Mouse (Mus musculus): ENCODE measurements around the gene Nob1. TPM values are rescaled to one million over a fixed set of nuclear protein-coding genes. Genes with fewer than 3 reads are reported as not detected.

Nob1 gene
- polyA plus RNA-seq, 1 experiment from 2014 or later = 72.7 TPM

GRCm38 (mm10) chr8:107424176-107424575 is 675 bp downstream of the Nob1 start:
- peak overlapping the region; percentile 91 for H3K4me3 ChIP-seq (replicated peaks; ENCODE audit: low read length)
- no peaks in the 10 kb centered on the region for H3K36me3 ChIP-seq (ENCODE audit: control insufficient read depth, insufficient read depth, low read length)
- peaks cover 16% of the 10 kb centered on the region for H3K4me1 ChIP-seq (ENCODE audit: control insufficient read depth, insufficient read depth, low read length)
- H3K4me2 ChIP-seq (ENCODE audit: low read depth, low read length) = peak overlapping the region; percentile 84
- no peak for ATAC-seq (ENCODE audit: insufficient read depth, low FRiP score)
- WGBS = 21% methylated on average over 9 of the region's 9 CpGs
- no peaks in the 10 kb centered on the region for H3K9me3 ChIP-seq (replicated peaks; ENCODE audit: control insufficient read depth, low read length)
- peak overlapping the region; percentile 91 for H3K9ac ChIP-seq (ENCODE audit: low read length)
- peak overlapping the region; percentile 79 for H3K27ac ChIP-seq (ENCODE audit: low read length)
- H3K27me3 ChIP-seq (ENCODE audit: control insufficient read depth, insufficient read depth, low read length) = no peaks in the 10 kb centered on the region

- Histone ChIP-seq H3K9me3 (replicated peaks; ENCODE audit: control insufficient read depth, low read length) (no peaks in the 10 kb centered on the region), H3K27ac (ENCODE audit: low read length) (no peak overlapping the region), H3K27me3 (ENCODE audit: control insufficient read depth, insufficient read depth, low read length) (no peaks in the 10 kb centered on the region), H3K4me1 (ENCODE audit: control insufficient read depth, insufficient read depth, low read length) (no peaks in the 10 kb centered on the region), H3K9ac (ENCODE audit: low read length) (no peak overlapping the region), H3K36me3 (ENCODE audit: control insufficient read depth, insufficient read depth, low read length) (peaks cover 32% of the 10 kb centered on the region), H3K4me3 (replicated peaks; ENCODE audit: low read length) (no peak overlapping the region), H3K4me2 (ENCODE audit: low read depth, low read length) (no peak overlapping the region)
- no peak for ATAC-seq (ENCODE audit: insufficient read depth, low FRiP score)
- WGBS = 93% methylated on average over 12 of the region's 12 CpGs
Measured at GRCm38 (mm10) chr8:107417001-107417400, 7.8 kb downstream of the Nob1 start.

GRCm38 (mm10) chr8:107413881-107414280 is 11.0 kb downstream of the Nob1 start:
- Histone ChIP-seq H3K4me1 (ENCODE audit: control insufficient read depth, insufficient read depth, low read length) (no peaks in the 10 kb centered on the region), H3K4me3 (replicated peaks; ENCODE audit: low read length) (no peak overlapping the region), H3K9ac (ENCODE audit: low read length) (no peak overlapping the region), H3K4me2 (ENCODE audit: low read depth, low read length) (no peak overlapping the region), H3K27ac (ENCODE audit: low read length) (peak overlapping the region; percentile 40), H3K27me3 (ENCODE audit: control insufficient read depth, insufficient read depth, low read length) (no peaks in the 10 kb centered on the region), H3K36me3 (ENCODE audit: control insufficient read depth, insufficient read depth, low read length) (peaks cover 47% of the 10 kb centered on the region), H3K9me3 (replicated peaks; ENCODE audit: control insufficient read depth, low read length) (no peaks in the 10 kb centered on the region)
- ATAC-seq (ENCODE audit: insufficient read depth, low FRiP score) = peak; percentile 65; the same call in 1 of the 2 replicates
- 82% methylated on average over 10 of the region's 10 CpGs for WGBS

- peaks cover 39% of the 10 kb centered on the region for H3K36me3 ChIP-seq (ENCODE audit: control insufficient read depth, insufficient read depth, low read length)
- ATAC-seq (ENCODE audit: insufficient read depth, low FRiP score) = no peak
- 85% methylated on average over 8 of the region's 8 CpGs for WGBS
Measured at GRCm38 (mm10) chr8:107412552-107412951, 12.3 kb downstream of the Nob1 start.

GRCm38 (mm10) chr8:107411391-107411790 is 13.5 kb downstream of the Nob1 start:
- no peaks in the 10 kb centered on the region for H3K27me3 ChIP-seq (ENCODE audit: control insufficient read depth, insufficient read depth, low read length)
- ATAC-seq (ENCODE audit: insufficient read depth, low FRiP score) = no peak

More at GRCm38 (mm10) chr8:107412552-107412951, 12.3 kb downstream of the Nob1 start:
- Histone ChIP-seq H3K4me1 (ENCODE audit: control insufficient read depth, insufficient read depth, low read length) (no peaks in the 10 kb centered on the region), H3K9ac (ENCODE audit: low read length) (no peak overlapping the region), H3K27me3 (ENCODE audit: control insufficient read depth, insufficient read depth, low read length) (no peaks in the 10 kb centered on the region), H3K4me3 (replicated peaks; ENCODE audit: low read length) (no peak overlapping the region), H3K27ac (ENCODE audit: low read length) (no peak overlapping the region), H3K4me2 (ENCODE audit: low read depth, low read length) (no peak overlapping the region), H3K9me3 (replicated peaks; ENCODE audit: control insufficient read depth, low read length) (no peaks in the 10 kb centered on the region)

GRCm38 (mm10) chr8:107405935-107406334 is 18.9 kb downstream of the Nob1 start:
- no peak overlapping the region for H3K9ac ChIP-seq (ENCODE audit: low read length)
- H3K36me3 ChIP-seq (ENCODE audit: control insufficient read depth, insufficient read depth, low read length) = peaks cover 14% of the 10 kb centered on the region
- no peaks in the 10 kb centered on the region for H3K9me3 ChIP-seq (replicated peaks; ENCODE audit: control insufficient read depth, low read length)
- no peak overlapping the region for H3K4me2 ChIP-seq (ENCODE audit: low read depth, low read length)
- H3K4me3 ChIP-seq (replicated peaks; ENCODE audit: low read length) = no peak overlapping the region
- H3K4me1 ChIP-seq (ENCODE audit: control insufficient read depth, insufficient read depth, low read length) = peaks cover 24% of the 10 kb centered on the region
- 42% methylated on average over 3 of the region's 3 CpGs for WGBS
- no peak; the same call in 1 of the 2 replicates for ATAC-seq (ENCODE audit: insufficient read depth, low FRiP score)
- no peaks in the 10 kb centered on the region for H3K27me3 ChIP-seq (ENCODE audit: control insufficient read depth, insufficient read depth, low read length)
- H3K27ac ChIP-seq (ENCODE audit: low read length) = peak overlapping the region; percentile 62

More at GRCm38 (mm10) chr8:107411391-107411790, 13.5 kb downstream of the Nob1 start:
- no peak overlapping the region for H3K27ac ChIP-seq (ENCODE audit: low read length)
- no peaks in the 10 kb centered on the region for H3K9me3 ChIP-seq (replicated peaks; ENCODE audit: control insufficient read depth, low read length)
- no peak overlapping the region for H3K4me3 ChIP-seq (replicated peaks; ENCODE audit: low read length)
- no peak overlapping the region for H3K4me2 ChIP-seq (ENCODE audit: low read depth, low read length)
- H3K4me1 ChIP-seq (ENCODE audit: control insufficient read depth, insufficient read depth, low read length) = peaks cover 9% of the 10 kb centered on the region
- H3K9ac ChIP-seq (ENCODE audit: low read length) = no peak overlapping the region
- 63% methylated on average over 4 of the region's 4 CpGs for WGBS
- peaks cover 35% of the 10 kb centered on the region for H3K36me3 ChIP-seq (ENCODE audit: control insufficient read depth, insufficient read depth, low read length)

GRCm38 (mm10) chr8:107404057-107404456 is 20.8 kb downstream of the Nob1 start:
- ATAC-seq (ENCODE audit: insufficient read depth, low FRiP score) = no peak
- Histone ChIP-seq H3K27ac (ENCODE audit: low read length) (no peak overlapping the region), H3K4me2 (ENCODE audit: low read depth, low read length) (no peak overlapping the region), H3K27me3 (ENCODE audit: control insufficient read depth, insufficient read depth, low read length) (no peaks in the 10 kb centered on the region), H3K9ac (ENCODE audit: low read length) (no peak overlapping the region), H3K36me3 (ENCODE audit: control insufficient read depth, insufficient read depth, low read length) (no peaks in the 10 kb centered on the region), H3K4me1 (ENCODE audit: control insufficient read depth, insufficient read depth, low read length) (peaks cover 28% of the 10 kb centered on the region), H3K4me3 (replicated peaks; ENCODE audit: low read length) (no peak overlapping the region), H3K9me3 (replicated peaks; ENCODE audit: control insufficient read depth, low read length) (no peaks in the 10 kb centered on the region)
- 62% methylated on average over 4 of the region's 4 CpGs for WGBS

GRCm38 (mm10) chr8:107403038-107403781 is 21.6 kb downstream of the Nob1 start, which contains the start of gene Nqo1:
TSS of gene Nqo1 (minus strand) at chr8:107403206.
- Histone ChIP-seq H3K4me1 (ENCODE audit: control insufficient read depth, insufficient read depth, low read length) (peaks cover 28% of the 10 kb centered on the region), H3K9me3 (replicated peaks; ENCODE audit: control insufficient read depth, low read length) (no peaks in the 10 kb centered on the region), H3K27ac (ENCODE audit: low read length) (peak within 1 kb of the TSS; percentile 67), H3K9ac (ENCODE audit: low read length) (peak within 1 kb of the TSS; percentile 59), H3K4me3 (replicated peaks; ENCODE audit: low read length) (peak within 1 kb of the TSS; percentile 43), H3K27me3 (ENCODE audit: control insufficient read depth, insufficient read depth, low read length) (no peaks in the 10 kb centered on the region), H3K4me2 (ENCODE audit: low read depth, low read length) (peak within 1 kb of the TSS; percentile 60), H3K36me3 (ENCODE audit: control insufficient read depth, insufficient read depth, low read length) (no peaks in the 10 kb centered on the region)
- WGBS = 9% methylated on average over 22 of the region's 22 CpGs
- peak; percentile 94 for ATAC-seq (ENCODE audit: insufficient read depth, low FRiP score)

- Histone ChIP-seq H3K4me1 (ENCODE audit: control insufficient read depth, insufficient read depth, low read length) (peaks cover 27% of the 10 kb centered on the region), H3K9me3 (replicated peaks; ENCODE audit: control insufficient read depth, low read length) (no peaks in the 10 kb centered on the region), H3K9ac (ENCODE audit: low read length) (peak overlapping the region; percentile 33; the same call in 1 of the 2 replicates), H3K4me2 (ENCODE audit: low read depth, low read length) (no peak overlapping the region), H3K4me3 (replicated peaks; ENCODE audit: low read length) (no peak overlapping the region), H3K27ac (ENCODE audit: low read length) (no peak overlapping the region), H3K27me3 (ENCODE audit: control insufficient read depth, insufficient read depth, low read length) (no peaks in the 10 kb centered on the region), H3K36me3 (ENCODE audit: control insufficient read depth, insufficient read depth, low read length) (no peaks in the 10 kb centered on the region)
- no peak for ATAC-seq (ENCODE audit: insufficient read depth, low FRiP score)
- 81% methylated on average over 5 of the region's 5 CpGs for WGBS
Measured at GRCm38 (mm10) chr8:107401866-107402265, 23.0 kb downstream of the Nob1 start.

Measured in stomach, embryonic 16.5 days (tissue).